Mouse (Mus musculus): ENCODE measurements at regions not wholly inside any gene's neighbourhood (a gene's known extent, or its start where the extent isn't known, plus 50 kb on each side); places are given as distances from the start of the nearest gene placed in this dataset.

DNA sequence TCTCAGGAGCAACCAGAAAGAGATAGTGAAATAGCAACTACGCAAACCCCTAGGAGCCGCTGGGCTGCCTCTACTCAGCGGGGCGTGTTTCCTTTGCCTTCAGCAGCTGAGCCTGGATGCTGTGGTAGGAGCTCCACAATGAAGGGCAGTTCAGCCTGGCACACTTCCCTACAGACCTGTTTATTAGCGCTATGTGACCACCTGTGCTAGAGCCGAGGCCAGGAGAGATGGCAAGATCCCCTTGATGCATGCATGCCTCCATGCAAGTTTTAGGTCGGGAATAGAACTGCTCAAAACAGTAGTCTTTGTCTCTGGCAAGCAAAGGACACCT lies 156.1 kb downstream of the Cartpt start:
- no peak for TF ChIP-seq CTCF (IDR thresholded peaks at IDR 0.05; ENCODE audit: extremely low read depth, insufficient read depth, insufficient read length, insufficient replicate concordance)
- no peak for TF ChIP-seq POLR2A (IDR thresholded peaks at IDR 0.05; ENCODE audit: low read depth, low read length)
